Mouse (Mus musculus): Measurements from ENCODE around the gene Gart.

The Gart gene
- long read RNA-seq, experiment 1, transcript Gart-204 (11 exons, 1,852 nt): minor isoform, 5 of 47 reads
- long read RNA-seq, experiment 1, transcript Gart-209 (22 exons, 3,276 nt): minor isoform, 7 of 47 reads
- long read RNA-seq, experiment 1, transcript Gart-201 (22 exons, 3,518 nt): major isoform, 14 of 47 reads
- long read RNA-seq, experiment 1, transcript Gart-202 (11 exons, 1,865 nt): minor isoform, 9 of 47 reads
- long read RNA-seq, experiment 1, partial matches to known transcripts: 10 of 47 reads
- long read RNA-seq, experiment 1, other reads (novel, unspliced or antisense): 2 of 47 reads
- long read RNA-seq, experiment 2, transcript Gart-201 (22 exons, 3,518 nt): minor isoform, 8 of 70 reads
- long read RNA-seq, experiment 2, transcript Gart-204 (11 exons, 1,852 nt): major isoform, 15 of 70 reads
- long read RNA-seq, experiment 2, transcript Gart-209 (22 exons, 3,276 nt): minor isoform, 14 of 70 reads
- long read RNA-seq, experiment 2, transcript Gart-202 (11 exons, 1,865 nt): minor isoform, 11 of 70 reads
- long read RNA-seq, experiment 2, partial matches to known transcripts: 17 of 70 reads
- long read RNA-seq, experiment 2, other reads (novel, unspliced or antisense): 5 of 70 reads

GRCm38 (mm10) chr16:91646681-91647419, at the start of gene Gart:
Gart (minus strand) TSS chr16:91646952.
- intact Hi-C loops (cut with DNase I): loop anchor here (5.0 kb wide), 1 partner anchor 50 kb away; the partner anchor contains the start of gene Tmem50b

GRCm38 (mm10) chr16:91695108-91695755, 48.5 kb upstream of the Gart start:
- intact Hi-C loops (cut with DNase I): loop anchor here (5.0 to 10.0 kb wide), 2 partner anchors 190 to 222 kb away; no protein-coding TSS in a partner anchor

DNA sequence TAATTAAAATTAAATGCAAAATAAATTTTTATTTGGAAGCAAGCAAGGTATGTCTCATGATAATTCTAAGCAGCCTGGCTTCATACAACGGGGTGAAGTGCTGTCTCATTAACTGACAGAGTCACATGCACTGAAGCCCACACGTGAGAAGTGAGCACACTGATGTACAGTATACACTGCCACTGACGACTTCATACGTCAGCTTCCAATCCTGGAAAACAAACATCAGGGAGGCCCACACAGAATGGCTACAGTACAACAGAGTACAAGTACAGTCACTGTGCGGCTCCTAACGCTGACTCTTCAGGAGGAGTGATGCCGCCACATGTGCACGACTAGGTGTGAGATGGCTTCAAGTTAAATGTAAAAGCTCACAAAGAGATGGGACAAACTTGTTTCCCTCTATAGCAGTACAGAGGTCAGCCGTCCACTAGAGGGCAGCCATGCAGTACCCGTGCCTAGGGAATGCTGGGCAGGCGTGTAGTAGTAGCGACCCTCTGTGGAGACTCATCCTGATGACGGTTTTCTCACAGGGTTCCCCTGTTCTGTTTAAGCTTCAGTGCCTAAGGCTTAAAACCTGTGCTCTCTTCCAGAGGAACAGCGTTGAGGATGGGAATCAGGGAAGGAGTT, 47.8 kb upstream of the Gart start:
- intact Hi-C loops (cut with DNase I): loop anchor here (5.0 to 10.0 kb wide), 2 partner anchors 190 to 223 kb away; no protein-coding TSS in a partner anchor

DNA sequence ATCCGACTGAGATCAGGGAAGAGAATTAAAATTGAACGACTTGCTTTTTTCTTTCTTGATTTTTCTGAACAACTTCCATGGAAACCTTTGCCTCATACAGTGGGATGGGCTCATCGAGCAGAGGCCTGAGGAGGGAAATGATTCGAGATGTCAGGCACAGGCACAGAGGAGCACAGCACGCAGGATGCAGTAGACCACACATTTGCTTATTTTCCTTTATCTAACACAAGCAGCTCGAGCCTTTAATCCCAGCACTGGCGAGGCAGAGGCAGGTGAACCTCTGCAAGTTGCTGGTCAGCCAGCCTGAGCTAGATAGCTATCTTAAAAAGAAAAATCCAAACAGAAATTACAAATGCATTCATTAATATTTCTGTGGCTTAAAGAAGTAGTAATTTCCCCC, 43.0 kb upstream of the Gart start:
- intact Hi-C loops (cut with DNase I): loop anchor here (10.0 kb wide), 1 partner anchor 195 kb away; no protein-coding TSS in a partner anchor

DNA sequence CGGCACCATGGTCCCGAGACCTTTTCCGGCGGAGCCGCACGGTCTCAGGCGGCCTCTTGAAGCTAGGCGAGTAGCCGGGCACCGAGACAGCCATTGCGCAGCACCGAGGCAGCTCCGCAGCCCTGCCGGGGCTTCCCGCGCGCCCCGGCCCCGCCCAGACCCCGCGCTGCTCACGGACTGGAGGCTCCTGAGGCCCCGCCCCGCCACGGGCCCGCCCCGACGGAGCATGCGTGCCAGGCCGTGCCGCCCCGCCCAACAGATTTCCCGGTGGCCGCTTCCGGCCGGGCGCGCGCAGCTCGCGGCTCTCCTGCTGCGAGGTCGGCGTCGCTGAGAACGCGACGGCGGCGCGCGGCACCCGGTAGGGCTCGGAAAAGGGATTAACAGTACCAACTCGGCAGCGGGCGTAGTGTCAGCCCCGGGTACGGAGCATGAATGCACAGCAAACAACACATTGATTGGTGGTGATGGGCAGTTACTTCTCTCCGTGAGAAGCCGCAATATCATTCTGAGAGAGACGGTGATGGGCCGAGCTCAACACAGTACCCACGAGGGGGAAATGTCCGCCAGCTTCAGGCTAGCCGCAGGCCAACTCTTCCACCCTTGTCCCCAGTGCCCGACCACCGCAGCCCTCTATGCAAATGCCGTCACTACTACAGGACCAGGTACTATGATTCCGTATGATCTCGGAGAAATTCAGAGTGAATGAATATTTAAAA, 42.0 kb upstream of the Gart start, which contains the start of gene Donson:
Gene Donson, minus strand, starts transcription at position 152 of the 716 bp plus-strand sequence.
- intact Hi-C loops (cut with DNase I): no loop called here

DNA sequence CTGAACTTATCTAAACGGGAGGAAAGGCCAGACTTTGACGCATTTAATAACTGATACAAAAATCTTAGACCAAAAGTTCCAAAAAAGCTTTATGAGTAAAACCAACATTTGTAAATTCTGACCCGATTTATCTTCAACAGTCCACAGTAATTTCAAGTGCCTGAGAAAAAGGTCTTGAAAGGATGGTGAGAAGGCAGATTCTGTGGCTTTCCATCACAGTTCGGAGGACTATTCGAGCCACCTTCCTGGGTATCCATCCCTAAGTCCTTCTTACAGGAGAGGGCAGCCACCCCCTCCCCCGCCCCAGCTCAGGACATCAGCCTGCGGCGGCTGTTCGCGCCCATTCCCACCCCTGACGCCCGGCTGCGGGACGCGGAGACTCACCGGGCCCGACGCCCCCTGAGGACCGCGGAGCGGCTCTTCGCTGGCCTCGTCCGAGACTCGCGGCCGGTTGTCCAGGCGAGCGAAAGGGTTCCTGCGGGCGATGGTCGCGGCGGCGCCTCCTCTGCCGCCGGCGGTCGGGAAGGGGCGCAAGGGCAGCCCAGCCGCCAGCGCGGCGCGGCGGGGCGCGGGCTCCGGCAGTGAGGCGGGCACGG, 41.4 kb upstream of the Gart start:
- intact Hi-C loops (cut with DNase I): no loop called here

DNA sequence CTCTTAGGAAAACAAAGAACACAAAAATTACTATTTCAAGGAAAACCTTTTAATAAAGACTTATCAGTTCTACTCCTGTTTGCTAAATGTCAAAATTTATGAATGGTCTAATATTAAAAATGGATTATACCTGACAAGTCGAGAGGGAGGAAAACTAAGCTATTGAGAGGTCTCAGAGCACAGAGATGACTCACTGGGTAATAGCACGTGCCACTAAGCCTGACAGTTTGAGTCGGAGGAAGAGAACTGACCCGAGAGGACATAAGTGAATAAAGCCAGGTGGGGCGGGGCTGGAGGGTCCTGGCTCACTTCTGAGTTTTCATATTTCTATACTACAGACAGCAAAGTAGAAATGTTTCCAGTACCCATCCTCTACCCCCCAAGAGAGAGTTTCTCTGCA, 39.6 kb upstream of the Gart start:
- intact Hi-C loops (cut with DNase I): no loop called here

- intact Hi-C loops (cut with DNase I): no loop called here
Measured at GRCm38 (mm10) chr16:91685526-91685925, 38.8 kb upstream of the Gart start.

- intact Hi-C loops (cut with DNase I): no loop called here
Measured at GRCm38 (mm10) chr16:91680656-91681055, 33.9 kb upstream of the Gart start.

DNA sequence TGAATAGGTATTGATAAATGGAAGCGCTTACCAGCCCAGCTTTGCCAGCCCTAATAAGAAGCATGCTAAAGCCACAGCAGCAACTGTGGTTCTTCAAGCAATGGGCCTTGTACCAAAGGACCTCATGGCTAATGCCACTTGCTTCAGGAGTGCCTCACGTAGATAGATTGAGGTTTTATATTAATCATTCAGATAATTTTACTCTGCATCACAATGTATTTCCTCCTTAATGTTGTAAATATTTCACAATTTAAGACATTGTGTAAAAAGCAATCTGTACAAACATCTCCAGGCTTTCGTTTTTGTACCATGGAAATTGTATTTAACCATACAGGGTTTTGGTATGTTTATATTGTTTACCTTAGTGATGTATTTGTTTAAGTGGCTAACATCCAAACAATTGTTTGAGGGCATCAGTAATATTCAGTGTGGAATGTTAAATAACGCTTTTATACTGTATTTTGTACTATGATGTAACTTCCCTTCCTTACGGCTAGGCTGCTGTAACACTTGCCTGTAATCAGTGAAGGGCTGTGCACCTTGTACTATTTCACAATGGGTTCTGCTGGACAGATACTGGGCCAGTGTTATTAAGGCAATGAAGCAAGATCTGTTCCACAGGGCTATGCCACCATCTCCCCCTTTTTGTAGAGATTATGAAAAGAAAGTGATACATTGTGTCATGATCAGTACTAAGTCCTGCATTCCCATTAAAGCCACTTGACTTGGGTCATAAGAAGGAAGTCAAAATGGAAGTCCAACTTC, 31.6 kb upstream of the Gart start:
- intact Hi-C loops (cut with DNase I): no loop called here

DNA sequence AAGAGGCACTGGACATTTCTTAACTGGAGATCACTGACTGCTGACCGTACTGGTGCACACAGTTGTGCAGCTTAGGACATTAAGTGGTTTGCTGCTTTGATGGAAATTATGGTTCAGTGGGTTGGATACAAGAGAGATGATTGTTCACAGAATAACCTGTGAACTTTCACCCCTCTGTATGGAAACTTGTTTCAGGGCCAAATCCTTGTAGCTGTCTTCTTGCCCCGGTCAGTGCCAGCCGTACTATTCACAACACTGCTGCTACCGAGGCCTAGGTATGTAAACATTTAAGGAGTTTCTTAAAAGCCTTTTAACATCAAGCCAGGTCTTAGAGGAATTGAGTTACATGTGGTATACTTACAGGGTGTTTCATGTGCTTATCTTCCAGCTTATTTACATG, 27.7 kb upstream of the Gart start:
- intact Hi-C loops (cut with DNase I): no loop called here

DNA sequence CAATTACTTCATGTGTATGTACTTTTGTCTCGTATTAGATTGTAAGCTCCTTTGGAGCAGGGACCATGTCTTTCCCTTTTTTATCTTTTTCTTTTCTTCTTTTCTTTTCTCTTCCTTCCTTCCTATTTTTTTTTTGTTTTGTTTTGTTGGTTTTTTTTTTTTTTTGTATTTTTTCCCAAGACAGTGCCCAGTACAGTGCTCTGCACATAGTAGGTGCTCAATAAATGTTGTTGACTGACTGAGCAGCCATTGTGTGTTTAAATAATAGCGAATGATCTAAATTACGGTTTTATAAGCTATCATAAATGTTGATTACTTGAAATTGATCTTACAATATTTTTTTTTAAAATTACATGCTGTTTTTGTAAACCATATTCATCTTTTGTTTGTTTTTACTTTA, 17.0 kb upstream of the Gart start:
- intact Hi-C loops (cut with DNase I): no loop called here

DNA sequence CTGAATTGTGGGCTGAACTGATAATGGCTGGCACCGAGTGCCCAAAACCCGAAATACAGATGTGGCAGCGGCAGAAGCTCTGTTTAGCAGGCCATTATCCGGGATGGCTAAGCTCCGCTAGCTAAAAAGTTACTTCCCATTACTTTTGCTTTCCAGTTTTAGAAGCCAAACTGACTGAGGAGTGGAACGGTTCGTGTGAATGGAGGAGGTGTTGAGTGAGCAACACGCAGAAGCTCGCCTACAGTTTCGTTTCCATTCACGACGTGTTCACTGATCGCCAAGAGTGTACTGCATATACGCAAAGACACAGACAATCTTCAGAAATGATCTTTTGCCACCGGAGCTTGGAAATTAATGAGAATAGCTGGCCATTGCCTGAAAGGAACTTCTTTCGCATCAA, 15.6 kb upstream of the Gart start:
- intact Hi-C loops (cut with DNase I): no loop called here

DNA sequence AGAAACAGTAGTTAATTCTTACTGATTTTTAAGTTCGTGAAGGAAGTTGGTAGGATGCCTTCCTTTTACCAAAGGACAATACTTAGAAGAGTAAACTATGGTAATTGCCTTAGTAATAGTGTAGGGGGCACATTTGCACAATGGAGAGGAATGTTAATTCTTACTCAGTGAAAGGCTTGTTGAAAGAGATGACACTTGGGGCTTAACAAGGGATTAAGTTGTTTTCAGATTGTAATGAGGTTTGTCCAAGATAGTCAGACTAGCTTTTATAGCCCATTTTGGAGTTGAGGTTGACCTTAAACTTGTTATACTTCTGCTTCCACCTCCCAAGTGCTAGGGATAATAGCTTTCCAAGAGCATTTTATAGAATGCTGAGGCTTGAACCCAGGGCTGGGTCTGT, 14.6 kb upstream of the Gart start:
- intact Hi-C loops (cut with DNase I): no loop called here

GRCm38 (mm10) chr16:91659798-91660197, 13.0 kb upstream of the Gart start:
- intact Hi-C loops (cut with DNase I): no loop called here

DNA sequence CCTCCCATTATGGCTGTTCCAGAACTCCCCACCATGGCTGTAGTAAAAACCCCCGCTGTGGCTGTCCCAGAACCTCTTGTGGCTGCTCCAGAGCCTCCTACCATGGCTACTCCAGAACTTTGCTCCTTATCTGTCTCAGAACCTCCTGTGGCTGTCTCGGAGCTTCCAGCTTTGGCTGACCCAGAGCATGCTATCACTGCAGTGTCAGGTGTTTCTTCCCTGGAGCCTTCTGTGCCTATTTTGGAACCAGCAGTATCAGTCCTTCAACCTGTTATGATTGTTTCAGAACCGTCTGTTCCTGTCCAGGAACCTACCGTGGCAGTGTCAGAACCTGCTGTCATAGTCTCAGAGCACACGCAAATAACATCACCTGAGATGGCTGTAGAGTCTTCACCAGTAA, 11.7 kb upstream of the Gart start:
- intact Hi-C loops (cut with DNase I): no loop called here

DNA sequence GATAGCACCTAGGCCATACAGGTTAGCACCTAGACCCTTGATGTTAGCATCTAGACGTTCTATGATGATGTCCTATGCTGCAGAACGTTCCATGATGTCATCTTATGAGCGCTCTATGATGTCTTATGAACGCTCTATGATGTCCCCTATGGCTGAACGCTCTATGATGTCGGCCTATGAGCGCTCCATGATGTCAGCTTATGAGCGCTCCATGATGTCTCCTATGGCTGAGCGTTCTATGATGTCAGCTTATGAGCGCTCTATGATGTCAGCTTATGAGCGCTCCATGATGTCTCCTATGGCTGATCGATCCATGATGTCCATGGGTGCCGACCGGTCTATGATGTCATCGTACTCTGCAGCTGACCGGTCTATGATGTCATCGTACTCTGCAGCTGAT, 10.5 kb upstream of the Gart start:
- intact Hi-C loops (cut with DNase I): no loop called here

DNA sequence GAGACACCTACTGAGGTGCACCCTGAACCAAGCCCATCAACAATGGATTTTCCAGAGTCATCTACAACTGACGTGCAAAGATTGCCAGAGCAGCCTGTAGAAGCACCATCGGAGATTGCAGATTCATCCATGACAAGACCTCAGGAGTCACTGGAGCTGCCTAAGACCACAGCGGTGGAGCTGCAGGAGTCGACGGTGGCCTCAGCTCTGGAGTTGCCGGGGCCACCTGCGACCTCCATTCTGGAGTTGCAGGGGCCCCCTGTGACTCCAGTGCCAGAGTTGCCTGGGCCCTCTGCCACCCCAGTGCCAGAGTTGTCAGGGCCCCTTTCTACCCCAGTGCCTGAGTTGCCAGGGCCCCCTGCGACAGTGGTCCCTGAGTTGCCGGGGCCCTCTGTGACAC, 8.5 kb upstream of the Gart start:
- intact Hi-C loops (cut with DNase I): no loop called here

DNA sequence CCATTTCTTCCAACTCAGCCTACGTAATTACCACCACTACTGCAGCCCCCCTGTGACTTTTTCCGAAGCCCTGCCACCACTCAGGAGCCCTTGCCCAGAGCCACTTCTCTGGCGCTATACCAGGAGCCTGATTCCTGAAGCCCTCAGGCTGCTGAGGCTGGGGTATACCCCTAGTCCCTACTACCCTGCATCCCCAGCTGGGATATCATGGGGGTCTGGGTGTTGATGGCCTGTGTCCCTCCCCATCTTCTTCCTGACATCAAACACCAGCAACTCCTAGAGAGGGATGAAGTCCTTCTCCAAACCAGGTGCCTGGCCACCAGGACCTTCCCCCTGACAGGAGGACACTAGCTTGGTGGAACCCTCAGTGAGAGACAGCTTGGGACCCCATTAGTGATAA, 5.4 kb upstream of the Gart start:
- intact Hi-C loops (cut with DNase I): no loop called here

All from adrenal gland (tissue).